Mouse (Mus musculus): Measurements from ENCODE around the gene Tmem198. TPM values are rescaled to one million over a fixed set of nuclear protein-coding genes. Genes with fewer than 3 reads are reported as not detected.

Gene Tmem198
- total RNA-seq, 2 experiments from 2014 or later: 94.2 to 105 TPM

DNA sequence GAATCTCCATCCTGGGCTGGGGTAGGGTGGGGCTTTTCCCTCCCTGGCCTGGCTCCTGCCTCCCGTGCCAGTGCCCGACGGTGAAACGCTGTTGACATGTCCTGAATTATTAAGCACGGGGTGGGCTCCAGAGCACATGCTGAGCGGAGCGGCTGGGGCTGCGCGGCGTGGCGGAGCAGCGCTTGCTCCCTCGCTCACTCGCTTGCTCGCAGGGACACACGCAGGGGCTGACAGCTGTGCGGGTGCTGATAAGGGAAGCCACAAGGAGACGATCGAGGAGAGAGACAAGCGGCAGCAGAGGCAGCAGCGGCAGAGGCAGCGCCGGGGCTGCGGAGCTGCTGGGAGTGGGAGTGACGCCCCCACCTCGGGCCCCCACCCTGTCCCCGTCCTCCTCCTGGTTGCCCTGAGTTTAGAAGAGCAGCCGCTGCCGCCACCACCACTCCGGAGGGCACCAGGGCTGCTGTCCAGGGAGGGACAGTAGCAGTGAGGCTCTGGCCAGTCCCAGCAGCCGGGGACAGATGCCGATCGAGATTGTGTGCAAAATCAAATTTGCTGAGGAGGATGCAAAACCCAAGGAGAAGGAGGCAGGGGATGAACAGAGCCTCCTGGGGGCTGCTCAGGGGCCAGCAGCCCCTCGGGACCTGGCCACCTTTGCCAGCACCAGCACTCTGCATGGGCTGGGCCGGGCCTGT, 28.9 kb upstream of the Tmem198 start, which contains the start of gene Asic4:
Gene Asic4 (plus strand): TSS at position 123 of the 692 bp plus-strand sequence.
- DNase-seq (ENCODE audit: low spot score in 2 of 2): no peak

GRCm38 (mm10) chr1:75451900-75452299, 27.4 kb upstream of the Tmem198 start:
- no peak for DNase-seq (ENCODE audit: low spot score in 2 of 2)
- intact Hi-C loops (cut with DNase I): no loop called here

More for the DNA sequence above, 28.9 kb upstream of the Tmem198 start, which contains the start of gene Asic4:
- intact Hi-C loops (cut with DNase I): no loop called here

- DNase-seq (ENCODE audit: low spot score in 2 of 2): no peak
- intact Hi-C loops (cut with DNase I): no loop called here
These were observed 23.9 kb upstream of the Tmem198 start for GRCm38 (mm10) chr1:75455433-75455832.

- intact Hi-C loops (cut with DNase I): no loop called here
These were observed 23.4 kb upstream of the Tmem198 start for GRCm38 (mm10) chr1:75455948-75456347.

DNA sequence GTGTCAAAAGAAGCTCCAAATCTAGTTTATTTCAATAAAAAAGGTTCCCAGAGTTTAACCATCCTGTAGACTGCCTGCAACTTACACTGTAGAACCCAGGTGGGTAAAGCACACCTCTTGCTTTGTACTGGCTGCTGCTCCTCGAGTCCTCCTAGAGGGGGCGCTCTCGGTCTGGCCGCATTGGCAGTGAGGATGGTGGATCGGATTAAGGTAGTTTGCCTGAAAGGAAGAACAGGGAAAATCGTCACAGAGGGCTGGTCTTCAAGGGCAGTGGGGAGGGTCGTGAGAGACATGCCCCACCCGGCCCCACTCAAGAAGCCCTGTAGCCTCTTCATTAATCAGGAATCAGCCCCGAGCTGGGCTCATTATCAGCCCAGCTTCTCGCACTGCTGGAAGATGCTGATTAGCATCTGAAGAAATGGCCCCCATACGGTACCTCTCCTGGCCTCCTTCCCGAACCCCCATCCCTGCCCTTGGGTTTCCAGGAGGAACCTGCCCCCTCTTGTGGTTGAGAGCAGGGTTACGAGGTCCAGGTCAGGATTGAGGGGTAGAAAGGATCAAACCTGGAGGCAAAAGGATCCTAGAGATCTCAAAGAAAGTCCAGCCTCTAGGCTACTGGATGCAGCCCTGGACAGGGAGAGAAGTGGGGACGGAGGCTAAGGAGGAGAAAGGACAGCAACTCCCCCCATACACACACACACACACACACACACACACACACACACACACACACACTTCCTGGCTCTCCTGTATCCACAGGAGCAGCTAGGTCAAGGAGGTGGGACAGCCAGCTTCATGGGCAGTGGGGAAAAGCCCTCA, 22.4 kb upstream of the Tmem198 start:
- DNase-seq (ENCODE audit: low spot score in 2 of 2): no peak

More at GRCm38 (mm10) chr1:75455948-75456347, 23.4 kb upstream of the Tmem198 start:
- no peak for DNase-seq (ENCODE audit: low spot score in 2 of 2)

GRCm38 (mm10) chr1:75457710-75458024, 21.7 kb upstream of the Tmem198 start:
- intact Hi-C loops (cut with DNase I): loop anchor here (2.0 kb wide), 1 partner anchor 13 kb away; no protein-coding TSS in a partner anchor
- DNase-seq (ENCODE audit: low spot score in 2 of 2): no peak

More for the DNA sequence above, 22.4 kb upstream of the Tmem198 start:
- intact Hi-C loops (cut with DNase I): no loop called here

- intact Hi-C loops (cut with DNase I): loop anchor here (2.0 kb wide), 1 partner anchor 13 kb away; no protein-coding TSS in a partner anchor
- peak; percentile 68 to 77 for DNase-seq (ENCODE audit: low spot score in 2 of 2)
These were observed 21.1 kb upstream of the Tmem198 start for GRCm38 (mm10) chr1:75458025-75458788.

GRCm38 (mm10) chr1:75458789-75459684, 20.3 kb upstream of the Tmem198 start:
- intact Hi-C loops (cut with DNase I): loop anchor here (2.0 kb wide), 1 partner anchor 14 kb away; no protein-coding TSS in a partner anchor
- DNase-seq (ENCODE audit: low spot score in 2 of 2): peak; percentile 74 to 79

GRCm38 (mm10) chr1:75460297-75460696, 19.0 kb upstream of the Tmem198 start:
- DNase-seq (ENCODE audit: low spot score in 2 of 2): no peak
- intact Hi-C loops (cut with DNase I): no loop called here

GRCm38 (mm10) chr1:75462636-75463035, 16.7 kb upstream of the Tmem198 start:
- no peak for DNase-seq (ENCODE audit: low spot score in 2 of 2)
- intact Hi-C loops (cut with DNase I): no loop called here

DNA sequence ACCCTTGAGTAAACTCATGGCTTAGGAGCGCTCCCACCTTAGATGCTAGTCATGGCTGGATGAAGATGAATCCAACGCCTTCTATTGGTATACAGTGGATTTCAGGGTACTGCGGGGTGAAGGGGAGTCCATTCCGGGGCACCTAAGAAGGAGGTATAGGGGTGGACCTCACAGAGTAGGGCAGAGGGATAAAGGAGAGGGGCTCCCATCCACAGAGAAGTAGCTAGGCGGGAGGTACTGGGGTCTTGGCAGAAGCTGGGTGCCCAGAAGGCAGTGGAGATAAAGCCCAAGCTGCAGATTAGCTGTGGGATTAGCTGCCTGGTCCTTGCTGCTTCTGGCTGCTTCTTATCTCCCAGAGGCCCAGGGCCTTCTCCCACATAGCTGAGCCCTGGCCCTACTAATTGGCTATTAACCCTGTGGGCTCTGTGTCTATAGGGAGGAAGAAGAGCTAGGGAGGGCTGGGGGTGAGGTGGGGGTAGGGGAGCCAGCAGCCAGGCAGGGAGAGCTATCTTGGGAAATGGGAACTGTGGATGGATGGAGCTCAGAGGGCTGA, 15.6 kb upstream of the Tmem198 start:
- intact Hi-C loops (cut with DNase I): no loop called here

DNA sequence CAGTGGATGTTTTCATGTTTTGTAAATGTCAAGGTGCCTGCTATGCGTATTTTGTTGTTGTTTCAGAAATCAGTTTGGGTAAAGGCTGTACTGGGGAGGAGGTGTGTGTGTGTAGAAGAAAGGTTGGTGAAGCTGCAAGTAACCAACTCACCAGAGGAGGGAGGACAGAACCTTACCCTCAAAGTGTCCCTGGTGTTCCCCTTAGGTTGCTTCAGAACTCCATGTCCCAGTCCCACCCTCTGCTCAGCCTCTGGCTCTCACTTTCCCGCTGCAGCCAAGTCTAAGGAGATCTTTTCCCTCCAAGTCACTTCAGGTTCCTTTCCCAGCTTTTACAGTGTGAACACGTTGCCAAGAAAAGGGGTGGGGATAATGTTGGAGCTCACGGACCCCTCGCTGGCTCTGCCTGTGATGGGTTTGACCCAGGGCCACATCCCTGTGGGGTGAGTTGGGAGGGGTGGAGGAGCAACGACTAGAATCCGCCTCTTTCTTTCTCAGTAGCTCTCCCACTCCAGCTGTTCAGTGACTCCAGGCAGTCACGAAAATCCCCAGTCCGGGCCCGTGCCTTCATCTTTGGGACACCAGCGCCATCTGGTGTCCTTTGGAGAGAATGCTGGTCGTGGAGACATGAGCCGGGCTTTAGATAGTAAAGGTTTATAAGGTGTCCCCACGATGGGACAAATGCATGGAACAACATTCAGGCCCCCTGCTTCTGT, 12.0 kb upstream of the Tmem198 start:
- intact Hi-C loops (cut with DNase I): loop anchor here (1.0 kb wide), 2 partner anchors 22 to 124 kb away; no protein-coding TSS in a partner anchor
- DNase-seq (ENCODE audit: low spot score in 2 of 2): peak; percentile 81 to 83

More for the DNA sequence above, 15.6 kb upstream of the Tmem198 start:
- DNase-seq (ENCODE audit: low spot score in 2 of 2): no peak

DNA sequence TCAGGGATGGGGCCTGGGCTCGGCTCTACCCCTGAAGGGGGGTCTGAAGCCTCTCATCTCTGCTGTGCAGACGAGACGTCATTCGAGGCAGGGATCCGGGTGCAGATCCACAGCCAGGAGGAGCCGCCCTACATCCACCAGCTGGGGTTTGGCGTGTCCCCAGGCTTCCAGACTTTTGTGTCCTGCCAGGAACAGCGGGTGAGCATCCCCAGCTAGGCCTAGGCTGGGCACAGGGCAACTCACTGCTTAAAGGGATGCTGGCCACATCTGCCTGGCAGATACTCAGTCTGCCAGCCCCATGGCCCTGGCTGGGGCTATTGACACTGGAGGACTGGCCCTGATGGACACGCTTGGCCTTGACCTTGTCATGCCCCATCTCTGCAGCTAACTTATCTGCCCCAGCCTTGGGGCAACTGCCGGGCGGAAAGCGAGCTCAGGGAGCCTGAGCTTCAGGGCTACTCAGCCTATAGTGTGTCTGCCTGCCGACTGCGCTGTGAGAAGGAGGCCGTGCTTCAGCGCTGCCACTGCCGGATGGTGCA, 10.0 kb upstream of the Tmem198 start:
- intact Hi-C loops (cut with DNase I): no loop called here
- no peak for DNase-seq (ENCODE audit: low spot score in 2 of 2)

GRCm38 (mm10) chr1:75476441-75476840, 2.9 kb upstream of the Tmem198 start:
- DNase-seq (ENCODE audit: low spot score in 2 of 2): no peak
- intact Hi-C loops (cut with DNase I): no loop called here

DNA sequence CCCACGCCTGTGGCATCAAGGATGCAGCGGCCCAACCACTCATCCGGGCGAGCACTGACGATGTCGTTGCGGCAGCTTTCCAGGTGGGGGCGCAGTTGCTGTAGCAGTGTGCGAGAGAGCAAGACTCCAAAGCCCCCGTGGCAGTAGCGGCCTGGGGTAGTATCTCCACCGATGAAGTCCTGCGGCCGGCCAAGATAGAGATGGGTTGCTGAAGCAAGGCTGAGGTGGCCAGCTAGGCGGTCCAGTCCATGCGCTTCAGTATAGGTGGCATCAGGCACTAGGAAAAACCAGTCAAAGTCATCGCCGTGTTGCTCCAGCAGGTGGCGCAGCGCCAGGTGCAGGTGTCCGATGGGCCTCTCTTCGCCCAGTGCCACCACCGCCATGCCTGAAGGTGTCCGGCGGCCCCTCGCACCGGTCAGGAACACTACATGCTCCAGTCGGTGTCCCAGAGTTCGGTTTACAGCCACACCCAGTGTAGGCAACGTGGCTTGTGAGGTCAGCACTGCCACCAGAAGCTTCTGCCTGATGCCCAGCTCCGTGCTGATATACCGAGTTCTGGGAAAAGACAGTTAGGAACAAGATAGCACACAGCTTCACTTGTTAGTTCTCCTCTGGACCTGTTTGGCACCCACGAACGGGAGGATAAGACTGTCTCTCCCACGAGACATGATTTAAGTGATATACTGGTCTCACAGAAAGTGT, 1.9 kb upstream of the Tmem198 start:
- peak; percentile 86 to 87 for DNase-seq (ENCODE audit: low spot score in 2 of 2)
- intact Hi-C loops (cut with DNase I): no loop called here

DNA sequence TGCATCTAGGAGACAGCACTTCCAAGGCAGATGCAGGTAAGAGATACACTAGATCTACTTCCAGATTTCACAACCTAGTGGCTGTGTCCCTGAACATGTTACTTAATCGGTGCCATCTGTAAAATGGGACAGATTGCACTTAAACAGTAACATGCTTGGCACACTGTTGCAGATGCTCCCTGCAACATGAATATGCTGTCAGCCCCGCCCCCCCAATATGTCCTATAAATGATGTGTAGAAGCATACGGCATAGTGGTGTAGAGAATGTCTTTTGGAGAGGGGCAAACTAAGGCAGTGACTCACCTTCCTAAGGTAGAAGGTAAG, 1.4 kb upstream of the Tmem198 start:
- intact Hi-C loops (cut with DNase I): loop anchor here (2.0 kb wide), 2 partner anchors 81 to 119 kb away; no protein-coding TSS in a partner anchor
- DNase-seq (ENCODE audit: low spot score in 2 of 2): no peak

DNA sequence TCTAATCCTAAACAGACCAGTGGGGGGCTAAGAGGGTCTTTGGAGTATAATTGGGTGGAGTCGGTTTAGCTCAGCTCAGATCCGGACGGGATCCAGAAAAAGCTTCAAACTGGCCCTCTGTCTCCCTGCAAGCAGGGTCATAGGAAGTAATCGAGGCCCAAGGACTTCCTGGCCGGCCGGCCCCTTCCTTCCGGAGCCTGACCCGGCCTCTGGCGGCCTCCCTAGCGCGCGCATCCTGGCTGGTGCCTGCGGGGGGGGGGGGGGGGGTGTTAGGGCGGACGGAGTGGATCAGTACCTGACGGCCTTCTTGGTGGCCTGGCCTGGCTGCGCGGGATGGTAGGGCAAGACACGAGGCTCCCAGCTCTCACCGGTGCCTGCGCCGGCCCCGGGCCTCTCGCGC, 835 bp upstream of the Tmem198 start:
- no peak for DNase-seq (ENCODE audit: low spot score in 2 of 2)
- intact Hi-C loops (cut with DNase I): loop anchor here (2.0 kb wide), 2 partner anchors 80 to 118 kb away; no protein-coding TSS in a partner anchor

Measured in left cerebral cortex, postnatal 36 days (tissue).